Mouse (Mus musculus) stomach, postnatal 0 days (tissue): Measurements from ENCODE around the gene Kif2a. TPM values are rescaled to one million over a fixed set of nuclear protein-coding genes. Genes with fewer than 3 reads are reported as not detected.
"Not testable (repeated sequence)": the region's sequence is repeated elsewhere in the genome, so short reads cannot be mapped to it uniquely, and the experiment has no call there.

ENCODE experiments used
- ATAC-seq: fragments of 200-750 bp; cut with Nextera tagmentation; 2 replicates; pipeline ENCODE4 v1.8.0; 2017; ENCODE audit not compliant: low FRiP score, low TSS enrichment
- DNase-seq: peaks from one replicate; pipeline ENCODE4 v3.0.0-alpha.2; 2016; ENCODE audit warnings: low spot score
- H3K27ac ChIP-seq: fragments of 300-500 bp; sonication (generic); replicated peaks from 2 replicates; pipeline ENCODE4 v1.5.1; 2014; ENCODE audit warnings: mild to moderate bottlenecking, control low read depth
- H3K27me3 ChIP-seq: fragments of 300-500 bp; sonication (generic); 2 replicates; pipeline ENCODE4 v1.6.1; 2014; ENCODE audit warnings: low read length; ENCODE audit not compliant: control insufficient read depth, insufficient read depth
- H3K36me3 ChIP-seq: fragments of 300-500 bp; sonication (generic); 2 replicates; pipeline ENCODE4 v1.6.1; 2014; ENCODE audit warnings: low read length, mixed read lengths; ENCODE audit not compliant: control insufficient read depth, insufficient read depth
- H3K4me1 ChIP-seq: fragments of 300-500 bp; sonication (generic); replicated peaks from 2 replicates; pipeline ENCODE4 v1.6.1; 2014; ENCODE audit warnings: antibody characterized with exemption; ENCODE audit not compliant: control insufficient read depth, insufficient read depth
- H3K4me2 ChIP-seq: fragments of 300-500 bp; sonication (generic); replicated peaks from 2 replicates; pipeline ENCODE4 v1.6.1; 2014; ENCODE audit warnings: low read depth, mild to moderate bottlenecking, control low read depth, moderate library complexity
- H3K4me3 ChIP-seq: fragments of 300-500 bp; sonication (generic); 2 replicates; pipeline ENCODE4 v1.5.1; 2014; ENCODE audit warnings: low read depth, low read length, control low read depth
- H3K9ac ChIP-seq: fragments of 300-500 bp; sonication (generic); 2 replicates; pipeline ENCODE4 v1.6.1; 2014; ENCODE audit warnings: mild to moderate bottlenecking, low read length, control low read depth, mixed read lengths
- H3K9me3 ChIP-seq: fragments of 300-500 bp; sonication (generic); 2 replicates; pipeline ENCODE4 v1.6.1; 2016; ENCODE audit warnings: low read length; ENCODE audit not compliant: control insufficient read depth
- CTCF ChIP-seq: IDR thresholded peaks from 2 replicates; pipeline ENCODE4 v1.5.1; 2016; ENCODE audit warnings: antibody characterized with exemption, low read depth, mild to moderate bottlenecking, moderate library complexity
- EP300 ChIP-seq: optimal IDR thresholded peaks from 2 replicates; pipeline ENCODE3; 2016; ENCODE audit warnings: antibody characterized with exemption
- WGBS: fragments of 180-500 bp; shearing (Covaris S2); extraction: QIAGEN DNeasy Blood & Tissue Kit; methylation state at CpG from one replicate; pipeline ENCODE4 v1.1.7; 2014; 5-methylcytosine and 5-hydroxymethylcytosine counted together
- polyA plus RNA-seq: library from polyadenylated mRNA; unstranded; fragments of >200 nt; fragmentation: Nextera tagmentation; extraction: Ambion mirVana; gene quantifications from 2 replicates; pipeline ENCODE4 v1.2.1, GENCODE M21; 2015

Gene Kif2a
- polyA plus RNA-seq, 1 experiment from 2014 or later, result 16.7 TPM

DNA sequence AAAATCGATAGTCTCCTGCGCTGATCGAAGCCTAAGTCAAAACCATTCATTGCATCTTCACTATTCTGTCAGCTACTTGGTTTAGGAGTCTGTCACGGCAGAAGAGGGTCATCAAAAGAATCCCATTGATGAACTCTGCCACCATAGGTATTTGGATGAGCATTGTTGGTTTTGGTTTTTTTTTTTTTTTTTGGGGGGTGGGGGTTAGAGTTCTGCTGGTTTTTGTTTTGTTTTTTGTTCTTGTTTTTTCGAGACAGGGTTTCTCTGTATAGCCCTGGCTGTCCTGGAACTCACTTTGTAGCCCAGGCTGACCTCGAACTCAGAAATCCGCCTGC lies 84.8 kb downstream of the Kif2a start:
- peak overlapping the region; percentile 88 for H3K4me2 ChIP-seq
- no peak overlapping the region for H3K27ac ChIP-seq
- H3K9me3 ChIP-seq, result no peaks in the 10 kb centered on the region
- H3K36me3 ChIP-seq, result no peaks in the 10 kb centered on the region
- H3K4me3 ChIP-seq, result peak overlapping the region; percentile 99
- WGBS, result 22% methylated on average over 7 of the region's 7 CpGs
- TF ChIP-seq EP300, result no peak
- no peaks in the 10 kb centered on the region for H3K4me1 ChIP-seq
- H3K9ac ChIP-seq, result peak overlapping the region; percentile 91; the same call in 1 of the 2 replicates
- no peak for ATAC-seq
- H3K27me3 ChIP-seq, result no peaks in the 10 kb centered on the region
- no peak for DNase-seq

DNA sequence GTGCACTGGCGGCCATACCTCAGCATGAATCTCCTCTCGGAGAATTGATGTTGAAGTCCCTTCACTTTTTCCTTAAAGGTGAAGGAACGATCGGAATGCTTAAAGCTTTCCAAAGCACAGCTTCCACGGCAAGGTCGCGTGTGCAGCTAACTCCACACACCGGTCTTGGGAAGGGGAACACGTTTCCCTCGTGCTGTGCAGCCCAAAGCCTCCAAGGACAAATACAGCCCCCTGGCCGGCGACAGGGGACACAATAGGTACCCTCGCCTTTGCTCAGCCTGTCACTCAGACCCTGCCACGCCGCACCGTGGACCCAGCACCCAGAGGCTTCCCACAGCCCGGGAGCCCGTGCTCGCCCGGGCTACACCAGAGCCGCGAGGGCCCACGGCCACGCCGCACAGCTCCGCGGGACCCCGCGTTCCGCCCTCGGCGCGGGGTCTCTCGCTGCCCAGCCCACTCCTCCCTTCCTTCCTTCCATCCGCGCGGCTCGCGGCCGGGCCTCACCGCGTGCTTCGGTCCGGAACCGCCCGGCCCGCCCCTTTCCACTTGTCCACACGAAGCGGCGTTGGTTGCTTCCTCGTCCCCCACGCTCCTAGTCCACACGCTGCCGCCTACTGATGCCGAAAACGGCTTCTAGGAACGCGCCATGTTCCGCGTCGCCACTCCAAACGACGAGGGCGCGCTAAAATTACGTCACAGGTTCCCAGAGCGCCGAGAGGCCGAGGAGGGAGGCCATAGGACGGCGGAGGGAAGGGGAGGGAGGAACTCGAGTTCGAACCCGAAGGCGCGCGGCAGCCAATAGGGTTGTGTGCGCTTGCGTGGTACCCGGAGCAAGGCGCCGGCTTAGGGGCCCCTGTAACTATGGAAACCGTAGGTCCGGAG lies 85.4 kb downstream of the Kif2a start, which contains the start of gene Ipo11:
Gene Ipo11 (minus strand): TSS at position 703 of the 882 bp plus-strand sequence.
- no peaks in the 10 kb centered on the region for H3K36me3 ChIP-seq
- peak within 1 kb of the TSS; percentile 83 for H3K27ac ChIP-seq
- TF ChIP-seq EP300 (no peak), CTCF (no peak)
- peak within 1 kb of the TSS; percentile 91 for H3K9ac ChIP-seq
- WGBS, result under 1% methylated on average over 75 of the region's 84 CpGs
- H3K9me3 ChIP-seq, result no peaks in the 10 kb centered on the region
- H3K4me2 ChIP-seq, result peak within 1 kb of the TSS; percentile 88
- peak within 1 kb of the TSS; percentile 99 for H3K4me3 ChIP-seq
- no peaks in the 10 kb centered on the region for H3K27me3 ChIP-seq
- DNase-seq (peak; percentile 95), ATAC-seq (peak; percentile 96)
- H3K4me1 ChIP-seq, result no peaks in the 10 kb centered on the region

DNA sequence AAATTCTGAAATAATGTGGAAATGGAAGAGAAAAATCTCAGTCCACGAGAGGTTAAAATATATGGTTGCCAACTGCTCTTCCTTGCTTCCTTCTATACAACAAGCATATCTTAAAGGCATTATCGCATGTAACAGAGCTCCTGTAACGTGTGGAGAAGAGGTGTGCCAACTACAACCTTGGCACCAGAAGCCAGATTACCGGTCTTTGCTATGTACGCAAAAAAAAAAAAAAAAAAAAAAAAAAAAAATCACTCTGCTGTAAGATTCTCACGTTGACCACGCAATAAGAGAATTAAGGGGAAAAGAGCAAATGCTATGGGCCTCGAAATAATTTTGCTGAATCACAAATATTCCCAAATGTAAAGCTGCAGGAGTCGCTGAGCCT lies 86.1 kb downstream of the Kif2a start:
- WGBS, result 5% methylated on average over 9 of the region's 9 CpGs
- Histone ChIP-seq H3K27ac (peak overlapping the region; percentile 83; the same call in 1 of the 2 replicates), H3K4me3 (peak overlapping the region; percentile 99), H3K9ac (peak overlapping the region; percentile 91), H3K4me1 (no peaks in the 10 kb centered on the region), H3K36me3 (no peaks in the 10 kb centered on the region), H3K9me3 (no peaks in the 10 kb centered on the region), H3K27me3 (no peaks in the 10 kb centered on the region), H3K4me2 (peak overlapping the region; percentile 88)
- TF ChIP-seq CTCF, result no peak
- TF ChIP-seq EP300, result no peak
- ATAC-seq (0 out of 2 replicates have a peak, but pooled peaks have one; percentile 18), DNase-seq (no peak)

DNA sequence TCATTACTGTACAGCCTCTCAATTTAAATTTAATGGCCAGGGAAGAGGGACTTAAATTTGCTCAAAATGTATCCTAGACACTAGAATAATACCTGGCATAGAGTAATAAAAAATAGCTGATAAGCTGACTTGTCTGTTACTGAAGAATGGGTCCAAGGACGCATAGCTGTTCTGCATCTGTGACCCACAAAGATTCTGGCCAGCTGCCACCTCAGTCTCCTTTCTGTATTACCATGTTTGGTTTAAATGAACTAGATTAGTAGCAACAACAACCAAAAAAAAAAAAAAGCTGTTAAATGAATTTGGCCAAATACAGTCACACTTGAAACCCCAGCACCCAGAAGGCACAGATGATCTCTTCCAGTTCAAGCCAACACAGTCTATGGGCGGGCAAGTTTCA lies 92.7 kb downstream of the Kif2a start:
- 75% methylated on average over 2 of the region's 2 CpGs for WGBS

DNA sequence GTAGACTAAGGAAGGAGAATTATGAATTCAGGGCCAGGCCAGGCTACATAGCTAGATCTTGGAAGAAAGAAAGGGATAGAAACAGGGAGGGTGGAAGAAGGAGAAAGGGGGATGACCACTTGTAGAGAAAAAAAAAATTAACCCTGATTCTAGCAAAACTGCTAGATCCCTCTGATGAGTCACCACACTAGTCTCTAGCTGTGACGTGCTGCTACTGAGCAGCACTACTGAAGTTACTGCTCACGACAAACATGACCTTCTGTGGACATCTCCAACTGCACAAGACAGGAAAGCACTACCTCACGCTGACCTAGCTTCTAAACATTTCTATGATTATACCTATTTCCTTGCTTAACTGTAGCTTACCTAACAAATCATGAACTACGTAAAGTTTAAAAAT lies 93.6 kb downstream of the Kif2a start:
- Histone ChIP-seq H3K36me3 (0 out of 2 replicates have a peak, but pooled peaks cover 3% of the 10 kb centered on the region), H3K9ac (no peak overlapping the region), H3K27ac (no peak overlapping the region), H3K4me3 (no peak overlapping the region), H3K27me3 (no peaks in the 10 kb centered on the region), H3K4me2 (no peak overlapping the region), H3K4me1 (no peaks in the 10 kb centered on the region), H3K9me3 (no peaks in the 10 kb centered on the region)
- ATAC-seq, result no peak
- TF ChIP-seq EP300, result no peak
- no peak for TF ChIP-seq CTCF
- 79% methylated on average over 4 of the region's 4 CpGs for WGBS
- DNase-seq, result no peak

More for the DNA sequence above, 92.7 kb downstream of the Kif2a start:
- Histone ChIP-seq H3K9ac (no peak overlapping the region), H3K36me3 (0 out of 2 replicates have a peak, but pooled peaks cover 3% of the 10 kb centered on the region), H3K4me3 (no peak overlapping the region), H3K4me1 (no peaks in the 10 kb centered on the region), H3K4me2 (no peak overlapping the region), H3K9me3 (no peaks in the 10 kb centered on the region), H3K27me3 (no peaks in the 10 kb centered on the region), H3K27ac (no peak overlapping the region)
- TF ChIP-seq EP300 (no peak), CTCF (no peak)
- no peak for ATAC-seq
- DNase-seq, result no peak

DNA sequence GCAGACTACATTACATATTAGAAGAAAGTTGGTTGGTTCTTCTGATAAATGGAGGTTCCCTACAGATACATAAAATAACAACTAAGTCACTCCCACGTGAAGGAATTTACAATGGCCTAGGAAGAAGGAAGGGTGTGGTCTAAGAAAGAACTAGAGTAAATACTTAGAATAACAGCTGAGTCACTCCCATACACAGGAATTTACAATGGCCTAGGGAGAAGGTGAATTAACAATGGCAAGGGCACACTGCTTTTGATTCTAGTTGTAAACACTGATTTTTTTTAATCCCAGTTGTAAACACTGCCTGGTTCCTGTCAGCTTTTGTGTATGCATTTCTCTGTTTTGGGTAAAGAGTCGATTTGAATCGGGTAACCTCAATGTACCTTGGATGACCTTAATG lies 96.0 kb downstream of the Kif2a start:
- DNase-seq, H3K36me3 ChIP-seq, H3K27ac ChIP-seq, H3K4me2 ChIP-seq, H3K4me1 ChIP-seq, H3K27me3 ChIP-seq, H3K9ac ChIP-seq, ATAC-seq, H3K4me3 ChIP-seq, H3K9me3 ChIP-seq: not testable (repeated sequence)
- 84% methylated on average over 3 of the region's 3 CpGs for WGBS
